Mouse (Mus musculus): ENCODE data around the gene Kcne4. TPM values are rescaled to one million over a fixed set of nuclear protein-coding genes. Genes with fewer than 3 reads are reported as not detected.
"Not testable (repeated sequence)": the region's sequence is repeated elsewhere in the genome, so short reads cannot be mapped to it uniquely, and the experiment has no call there.

Gene Kcne4
- 6.5 and 8.2 TPM in 2 replicates for total RNA-seq (2021)
- long read RNA-seq, experiment 1, partial matches to known transcripts = 4 of 8 reads
- long read RNA-seq, experiment 1, other reads (novel, unspliced or antisense) = 0 of 8 reads
- long read RNA-seq, experiment 2, transcript Kcne4-201 (2 exons, 2,657 nt) = major isoform, 6 of 8 reads
- long read RNA-seq, experiment 2, partial matches to known transcripts = 2 of 8 reads
- long read RNA-seq, experiment 2, other reads (novel, unspliced or antisense) = 0 of 8 reads

DNA sequence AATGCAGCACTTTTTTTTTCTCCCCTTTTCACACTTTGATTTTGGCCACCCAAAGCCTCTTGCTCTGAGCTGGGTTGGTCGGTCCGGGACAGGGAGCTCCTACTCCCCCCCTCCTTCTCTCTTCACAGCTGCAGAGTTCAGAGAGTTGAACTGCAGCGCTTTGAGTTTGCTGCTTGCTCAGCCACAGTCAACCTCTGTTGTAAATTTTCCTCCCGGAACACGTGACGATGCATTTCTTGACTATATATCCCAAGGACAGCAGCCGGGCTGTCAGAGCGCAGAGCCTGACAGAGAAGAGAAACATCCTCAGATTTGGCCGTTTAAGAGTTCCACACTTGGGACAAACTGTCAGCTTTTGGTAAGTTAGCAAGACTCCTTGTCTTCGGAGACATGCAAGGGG is at the start of gene Kcne4:
Gene Kcne4 (plus strand): TSS at position 120 of the 400 bp plus-strand sequence.
- DNase-seq = peak; percentile 40

DNA sequence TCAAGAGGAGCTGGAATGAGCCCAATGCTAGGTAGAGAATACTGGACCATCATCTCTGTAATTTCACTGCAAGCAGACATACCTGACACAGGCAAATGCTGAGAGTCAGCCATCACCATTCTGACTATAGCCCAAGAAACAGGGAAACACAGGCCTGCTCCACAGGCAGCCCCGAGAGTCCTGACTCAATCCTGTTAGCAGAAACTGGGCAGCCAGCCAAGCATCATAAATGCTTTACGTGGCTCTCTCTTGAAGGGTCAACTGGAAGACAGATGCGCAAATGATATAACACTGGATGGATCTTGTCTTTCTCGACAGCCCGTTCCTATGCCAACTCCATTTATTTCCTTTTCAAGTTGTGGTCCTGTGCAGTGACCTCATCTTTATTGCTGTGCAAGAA is 34.7 kb upstream of the Kcne4 start:
- peak; percentile 37 for DNase-seq

DNA sequence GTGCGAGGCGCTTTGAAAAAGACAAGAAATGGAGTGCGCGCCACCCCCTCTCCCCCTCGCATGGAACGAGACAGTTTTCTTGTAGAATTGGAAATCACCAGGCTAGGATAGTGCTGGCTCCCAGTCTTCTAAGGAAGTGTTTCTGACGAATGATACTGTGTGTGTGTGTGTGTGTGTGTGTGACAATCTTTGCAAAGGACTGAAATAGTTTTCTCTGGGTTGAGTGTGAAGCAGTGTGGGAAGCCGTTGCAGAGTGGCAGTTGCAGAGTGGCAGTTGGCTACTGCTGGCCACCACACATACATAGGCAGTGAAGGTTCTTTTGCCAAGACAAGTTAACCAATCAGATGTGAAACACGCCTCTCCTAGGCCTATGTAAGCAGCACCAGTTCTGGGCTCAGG is 31.6 kb upstream of the Kcne4 start:
- DNase-seq = not testable (repeated sequence)

DNA sequence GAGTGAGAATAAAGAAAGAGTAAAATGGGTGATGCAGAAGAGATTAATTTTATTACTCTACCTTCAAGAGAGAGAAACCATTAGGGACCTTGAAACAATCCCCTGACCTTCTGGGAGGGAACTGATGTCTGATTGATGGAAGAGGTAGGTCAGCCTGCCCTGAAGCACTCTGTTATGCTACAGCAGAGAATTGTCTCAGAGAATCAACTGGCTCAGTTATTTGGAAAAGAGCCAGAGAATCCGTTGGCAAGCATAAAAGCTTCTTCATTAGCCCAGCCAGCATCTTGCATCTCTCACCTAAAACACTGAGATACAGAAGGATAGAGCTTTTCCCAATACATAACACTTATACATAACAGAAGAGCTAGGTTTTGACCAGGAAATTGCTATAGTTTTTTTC is 26.8 kb upstream of the Kcne4 start:
- DNase-seq = no peak

DNA sequence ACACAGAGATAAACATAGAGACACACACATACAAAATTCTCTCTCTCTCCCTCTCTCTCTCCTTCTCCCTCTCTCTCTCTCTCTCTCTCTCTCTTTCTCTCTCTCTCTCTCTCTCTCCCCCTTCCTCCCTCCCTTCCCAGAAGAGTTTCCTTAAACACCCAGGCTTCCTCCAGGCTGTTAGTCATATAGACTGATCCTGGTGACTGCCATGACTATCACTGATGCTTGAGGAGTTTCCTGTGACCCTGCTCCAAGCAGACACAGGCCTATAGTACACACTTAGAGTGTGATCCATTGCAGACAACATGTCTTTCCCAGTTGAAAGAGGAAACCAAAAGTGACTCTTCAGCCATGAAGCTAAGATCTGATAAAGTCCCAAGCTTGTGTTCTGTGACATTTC is 9.1 kb upstream of the Kcne4 start:
- no peak for DNase-seq

DNA sequence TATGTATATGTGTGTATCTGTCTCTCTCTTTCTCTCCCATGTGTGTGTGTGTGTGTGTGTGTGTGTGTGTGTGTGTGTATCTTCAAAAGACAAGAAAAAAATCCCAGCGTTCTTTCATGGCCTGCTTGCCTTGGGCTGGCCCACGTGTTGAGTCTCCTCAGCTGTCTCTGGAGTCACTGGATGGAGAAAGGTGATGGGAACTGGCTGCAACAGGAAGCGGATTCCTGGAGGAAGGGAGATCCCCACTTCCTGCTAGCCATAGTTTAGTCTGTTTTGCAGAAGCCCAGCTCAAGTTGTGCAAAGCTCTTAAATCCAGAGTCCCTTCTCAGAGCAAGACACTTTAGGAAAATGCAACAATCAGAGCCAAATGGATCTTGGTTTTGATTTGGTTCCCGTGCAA is 6.7 kb upstream of the Kcne4 start:
- no peak for DNase-seq

DNA sequence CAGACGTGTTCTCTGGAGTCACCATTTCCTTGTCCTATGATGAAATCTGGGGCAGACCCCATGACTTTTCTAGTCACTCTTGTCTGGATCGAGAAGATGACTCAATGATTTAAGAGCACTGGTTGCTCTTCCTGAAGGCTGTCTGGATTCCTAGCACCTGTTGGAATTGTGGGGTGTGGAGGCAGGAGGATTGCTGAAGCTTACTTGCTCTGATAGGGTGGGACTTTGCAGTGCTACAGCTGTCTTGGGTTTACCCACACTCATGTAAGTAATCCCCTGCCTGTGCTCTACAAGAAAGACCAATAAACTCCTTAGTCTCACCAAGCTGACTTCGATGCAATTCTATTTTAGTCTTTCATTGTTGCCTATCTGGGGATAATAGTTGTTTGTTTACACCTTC is 5.7 kb upstream of the Kcne4 start:
- no peak for DNase-seq

DNA sequence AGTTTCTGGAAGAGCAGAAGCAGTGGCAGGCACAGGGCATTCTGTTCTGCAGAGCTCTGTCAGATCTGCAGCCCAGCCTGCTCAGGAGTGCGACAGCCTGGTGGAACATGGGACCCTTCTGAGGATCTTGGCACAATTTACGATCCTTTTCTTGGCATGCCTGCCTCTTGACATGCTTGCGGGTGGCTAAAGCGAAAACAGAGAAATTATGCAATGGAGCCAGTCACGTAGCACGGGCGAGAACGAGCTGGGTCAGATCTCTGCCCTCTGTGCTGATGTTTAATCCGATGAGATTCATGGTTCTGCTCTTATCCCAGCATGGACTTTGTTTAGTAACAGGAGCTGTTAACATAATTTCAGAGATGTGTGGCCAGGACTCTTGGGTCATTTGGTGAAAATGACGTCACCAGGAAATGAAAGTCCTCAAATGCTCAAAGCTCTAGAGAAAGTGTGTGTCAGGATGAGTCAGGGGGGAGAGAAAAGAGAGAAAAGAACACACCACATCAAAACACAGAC is 4.5 kb upstream of the Kcne4 start:
- no peak for DNase-seq

DNA sequence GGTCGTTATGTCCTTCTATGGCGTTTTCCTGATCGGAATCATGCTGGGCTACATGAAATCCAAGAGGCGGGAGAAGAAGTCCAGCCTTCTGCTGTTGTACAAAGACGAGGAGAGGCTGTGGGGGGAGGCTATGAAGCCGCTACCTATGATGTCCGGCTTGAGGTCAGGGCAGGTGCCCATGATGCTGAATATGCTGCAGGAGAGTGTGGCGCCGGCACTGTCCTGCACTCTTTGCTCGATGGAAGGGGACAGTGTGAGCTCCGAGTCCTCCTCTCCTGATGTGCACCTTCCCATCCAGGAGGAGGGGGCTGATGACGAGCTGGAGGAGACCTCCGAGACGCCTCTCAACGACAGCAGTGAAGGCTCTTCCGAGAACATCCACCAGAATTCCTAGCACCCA is 1.2 kb downstream of the Kcne4 start:
- no peak for DNase-seq

DNA sequence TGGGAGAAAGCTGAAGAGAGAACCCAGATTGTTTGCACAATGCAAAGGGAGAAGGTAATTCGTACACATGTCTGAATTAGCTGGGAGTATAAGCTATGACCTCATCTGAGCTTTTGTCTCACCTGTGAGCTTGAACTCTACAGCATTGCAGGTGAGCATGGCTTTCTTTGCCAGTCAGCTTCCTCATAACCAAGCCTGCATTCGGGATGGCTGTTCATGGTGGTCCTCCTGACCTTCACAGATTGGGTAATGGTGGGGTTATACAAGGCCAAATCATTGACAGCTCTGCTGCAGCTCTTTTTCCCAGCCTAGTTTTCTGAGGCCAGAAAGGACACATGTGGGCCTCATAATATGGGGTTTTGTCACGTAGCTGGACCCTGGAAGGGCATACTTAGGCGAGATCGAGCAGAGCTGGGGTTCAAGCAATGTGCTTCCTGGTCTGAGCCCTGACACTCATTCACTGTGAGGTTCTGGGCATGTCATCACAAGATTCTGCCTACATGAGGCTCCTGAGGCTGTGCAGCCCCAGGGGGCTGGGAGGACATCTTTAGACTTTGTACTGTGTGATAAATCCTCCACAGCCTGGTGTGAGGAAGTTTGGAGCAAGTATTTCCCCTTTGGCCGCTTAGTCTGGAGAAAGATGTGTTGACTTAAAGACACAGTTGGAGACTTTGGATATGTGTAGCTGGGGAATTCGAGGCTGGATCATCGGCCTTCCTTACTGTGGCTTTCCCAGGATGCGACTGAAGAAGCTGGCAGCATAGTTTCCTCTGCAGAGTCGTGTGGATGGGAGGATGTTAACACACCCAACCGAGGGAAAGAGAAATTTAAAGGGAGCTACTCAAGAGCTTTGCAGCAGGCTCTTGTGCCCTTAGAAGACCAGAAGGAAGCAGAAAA is 2.3 kb downstream of the Kcne4 start:
- DNase-seq = no peak

DNA sequence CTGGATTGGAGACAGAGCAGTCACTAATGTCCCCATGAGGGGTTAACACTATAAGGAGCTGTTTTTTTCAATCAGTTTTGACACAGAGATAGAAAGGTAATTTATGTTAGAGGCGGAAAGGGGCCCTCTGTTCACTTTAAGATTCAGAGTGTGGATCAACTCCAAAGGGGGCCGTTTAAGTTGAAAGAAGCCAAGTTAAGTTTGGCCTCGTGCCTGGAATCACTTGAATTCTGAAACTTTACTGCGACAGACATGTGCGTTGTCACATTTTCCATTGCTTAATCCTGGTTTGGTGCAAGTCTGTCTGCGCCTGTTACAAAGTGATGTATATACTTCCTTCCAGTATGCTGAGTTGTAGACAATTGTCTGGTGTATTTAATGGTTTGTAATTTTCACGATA is 3.0 kb downstream of the Kcne4 start:
- peak; percentile 68 for DNase-seq

DNA sequence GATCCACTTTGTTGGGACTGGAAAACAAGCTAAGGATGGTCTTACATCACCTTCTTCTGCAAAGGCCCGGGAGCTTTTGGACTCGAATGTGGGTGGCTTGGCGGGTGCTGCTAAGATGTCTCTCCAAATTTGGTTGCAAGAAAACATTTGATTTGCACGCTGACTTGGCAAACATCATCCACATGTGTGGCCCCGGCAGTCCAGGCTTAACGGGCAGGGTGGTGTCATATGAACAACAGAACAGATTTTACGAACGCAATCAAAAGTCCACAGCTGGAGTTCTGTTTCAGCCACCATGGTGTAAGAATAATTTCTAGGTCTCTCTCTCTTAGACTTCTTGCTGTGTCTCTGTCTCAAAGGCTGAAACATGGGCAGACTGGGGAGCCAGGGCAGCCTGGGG is 3.6 kb downstream of the Kcne4 start:
- DNase-seq = no peak

DNA sequence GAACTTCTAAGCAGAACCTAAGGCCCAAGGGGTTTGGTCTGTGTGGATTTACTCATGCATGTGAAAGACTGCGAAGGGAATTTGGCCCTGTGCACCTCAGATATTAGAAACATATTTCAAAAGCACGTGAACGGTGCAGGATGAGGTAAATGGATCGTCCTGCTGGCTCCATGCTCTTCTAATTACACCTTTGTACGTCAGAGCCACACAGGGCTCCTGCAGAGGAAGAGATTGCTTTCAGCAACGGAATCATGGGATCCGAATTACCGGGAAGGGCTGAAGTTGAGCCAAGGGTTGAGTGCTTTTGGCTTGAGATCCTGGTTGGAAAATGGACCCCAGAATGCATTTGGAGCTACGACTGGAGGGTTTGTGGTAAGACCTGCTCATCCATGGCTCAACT is 4.6 kb downstream of the Kcne4 start:
- DNase-seq = no peak

DNA sequence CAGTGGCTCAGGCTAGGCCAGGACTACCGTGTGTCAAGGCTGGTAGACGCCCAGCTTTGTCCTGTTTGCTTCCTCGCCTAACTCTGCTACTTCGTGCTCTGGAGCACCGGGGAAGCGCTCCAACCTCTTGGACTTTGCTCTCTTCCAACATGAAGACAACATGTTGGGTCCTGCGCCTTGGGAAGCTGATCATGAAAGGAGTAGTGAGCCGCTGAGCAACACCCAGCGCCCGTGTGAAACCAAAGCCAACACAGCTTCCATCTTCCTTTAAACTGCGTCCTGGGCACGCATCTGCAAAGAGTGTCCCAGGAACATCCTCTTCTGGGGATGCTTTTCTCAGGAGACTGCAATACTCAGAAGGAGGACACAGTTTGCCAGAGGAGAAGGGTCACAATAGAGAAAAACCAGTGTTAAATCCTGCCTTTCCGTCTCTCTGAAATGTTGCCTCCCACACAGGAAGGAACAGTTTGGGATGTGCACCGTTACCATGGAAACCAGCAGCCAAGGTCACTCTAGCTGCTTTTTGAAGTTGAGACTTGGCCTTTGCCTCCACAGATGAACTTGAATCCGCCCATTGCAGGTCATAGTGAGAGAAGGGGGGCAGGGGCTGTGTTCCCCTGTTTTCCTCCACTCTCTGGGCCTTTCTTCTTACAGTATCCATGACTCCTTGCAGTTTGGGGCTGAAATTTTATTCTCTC is 5.3 kb downstream of the Kcne4 start:
- peak; percentile 81 for DNase-seq

DNA sequence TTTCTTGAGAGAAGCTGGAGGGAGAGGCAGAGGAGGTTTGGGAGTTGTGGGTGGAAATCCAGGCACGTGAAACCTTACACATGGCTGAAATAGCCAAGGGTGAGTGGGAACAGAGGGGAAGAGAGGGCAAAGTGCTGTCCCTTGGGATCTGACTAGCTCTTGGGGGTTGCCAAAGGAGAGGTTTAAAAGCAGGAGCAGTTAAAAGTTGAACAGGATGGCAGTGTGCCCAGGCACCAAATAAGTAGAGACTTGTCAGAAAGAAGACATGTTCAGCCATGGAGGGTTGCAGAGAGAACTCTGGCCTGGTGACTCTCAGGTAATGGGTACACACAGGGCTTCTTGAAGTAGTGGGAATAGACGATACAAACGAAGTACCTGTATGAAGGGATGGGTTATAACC is 8.7 kb downstream of the Kcne4 start:
- peak; percentile 43 for DNase-seq

DNA sequence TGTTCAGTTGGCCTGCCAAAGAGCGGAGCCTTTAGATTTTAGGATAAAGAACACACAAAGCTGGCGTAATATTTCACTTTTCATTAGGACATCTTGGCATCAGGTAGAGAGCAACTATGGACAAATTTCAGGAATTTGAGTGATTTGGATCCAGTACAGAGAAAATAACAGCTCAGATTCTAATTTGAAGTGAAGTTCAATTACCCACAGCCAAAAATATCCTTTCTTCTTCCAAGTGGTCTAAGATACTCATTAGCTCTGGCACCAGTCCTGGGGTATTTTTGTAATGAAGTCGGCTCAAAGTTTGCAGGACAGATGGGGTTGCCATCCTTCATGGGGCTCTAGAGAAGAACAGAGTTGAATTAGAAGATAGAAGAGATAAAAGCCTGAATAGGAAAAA is 21.9 kb downstream of the Kcne4 start:
- DNase-seq = no peak

DNA sequence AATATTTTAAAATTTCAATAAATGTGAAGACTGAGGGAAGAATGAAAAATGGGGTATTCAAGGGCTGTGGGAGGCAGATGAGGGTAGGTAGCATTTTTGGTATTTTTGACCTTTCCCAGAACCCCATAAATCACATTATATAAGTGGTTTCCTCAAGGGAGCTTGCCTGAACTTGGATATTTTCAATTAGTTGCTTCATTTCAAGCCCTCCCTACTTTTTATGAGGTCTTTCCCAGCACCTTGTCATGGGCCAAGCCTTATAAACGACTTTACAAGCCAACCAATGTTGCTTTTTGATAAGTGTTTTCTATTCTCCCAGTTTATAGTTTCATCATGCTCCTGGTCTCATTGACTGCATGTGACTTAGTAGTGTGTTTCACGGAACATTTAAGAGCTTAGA is 24.2 kb downstream of the Kcne4 start:
- DNase-seq = no peak

DNA sequence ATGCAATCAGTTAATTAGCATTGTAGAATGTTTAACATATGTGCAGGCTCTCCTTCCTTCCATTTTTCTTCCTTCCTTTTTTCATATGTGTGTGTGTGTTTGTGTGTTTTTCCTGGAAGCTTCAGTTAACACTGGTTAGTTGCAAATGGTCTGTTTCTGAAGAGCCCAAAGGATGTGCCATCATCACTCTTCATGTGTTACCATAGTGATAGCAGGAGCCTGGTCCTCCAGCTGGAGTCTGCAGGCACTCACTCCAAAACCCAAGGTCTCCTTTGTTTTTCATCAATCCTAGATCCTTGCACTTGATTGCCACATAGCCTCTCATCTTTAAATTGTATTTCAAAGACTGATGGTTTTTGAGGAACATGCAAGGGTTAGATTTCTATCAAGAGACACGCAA is 29.1 kb downstream of the Kcne4 start:
- DNase-seq = no peak

DNA sequence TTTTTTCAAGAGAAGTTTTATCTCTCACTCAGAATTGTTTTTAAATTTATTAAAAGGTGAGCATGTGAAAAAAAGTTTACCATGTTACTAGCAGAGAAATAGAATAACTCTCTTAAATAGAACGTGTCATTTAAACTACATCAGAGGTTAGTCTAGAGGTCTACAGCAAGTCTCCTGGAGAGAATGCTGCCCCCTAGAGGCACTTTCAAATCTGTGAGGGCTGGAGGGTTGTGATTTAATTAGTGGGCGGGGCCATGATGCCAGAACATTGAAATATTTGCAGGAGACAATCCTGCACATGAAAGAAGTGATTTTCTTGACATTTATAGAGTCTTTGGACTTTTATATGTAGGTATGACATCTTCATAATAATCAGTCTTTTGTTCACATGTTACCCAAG is 29.9 kb downstream of the Kcne4 start:
- peak; percentile 81 for DNase-seq

DNA sequence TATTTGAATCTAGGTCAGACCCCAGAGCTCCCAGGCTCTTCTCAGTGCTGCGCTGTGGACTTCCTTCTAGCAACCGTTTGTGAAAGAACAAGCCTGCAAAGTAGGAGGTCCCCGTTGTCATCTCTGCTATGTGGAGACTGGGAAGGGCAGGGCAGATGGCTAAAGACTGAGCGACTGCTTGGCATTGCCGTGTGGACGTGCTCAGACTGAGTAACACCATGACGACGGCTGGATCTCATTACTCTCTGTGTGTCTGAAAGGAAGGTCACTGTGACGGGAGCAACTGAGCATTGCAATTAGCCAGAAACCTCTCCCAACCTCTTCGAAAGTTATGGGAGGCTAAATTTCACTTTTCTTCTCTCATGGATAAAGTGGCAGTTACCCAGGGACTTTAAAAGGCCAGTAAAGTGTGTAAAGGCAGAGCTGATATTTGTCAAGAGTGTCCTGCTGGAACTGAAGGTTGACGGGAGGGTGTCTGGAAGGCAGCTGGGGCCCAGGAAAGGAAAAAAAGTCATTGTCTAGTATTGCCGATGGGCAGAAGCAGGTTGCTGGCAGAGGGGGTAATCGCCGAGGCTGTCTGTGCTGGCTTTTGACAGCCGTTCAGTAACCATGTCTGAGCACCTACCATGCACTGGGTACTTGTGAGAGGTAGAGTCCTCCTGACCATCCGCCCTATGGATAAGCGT is 36.0 kb downstream of the Kcne4 start:
- DNase-seq = peak; percentile 46

DNA sequence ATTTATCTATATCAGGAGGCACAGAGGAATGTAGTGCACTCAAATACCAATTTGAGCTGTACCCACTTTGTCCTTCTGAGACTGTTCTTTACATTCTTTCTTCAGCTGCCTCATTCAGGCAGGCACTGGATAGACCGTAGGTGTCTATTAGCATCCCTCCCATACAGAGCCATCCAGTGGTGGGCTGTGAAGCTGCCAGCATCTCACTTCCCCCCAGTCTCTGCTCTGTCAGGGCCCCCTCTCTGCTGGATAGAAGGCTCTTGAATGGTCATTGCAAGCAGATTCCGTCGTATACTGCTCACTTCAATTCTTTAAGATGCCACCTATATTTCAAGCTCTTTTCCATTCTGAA is 36.5 kb downstream of the Kcne4 start:
- no peak for DNase-seq

DNA sequence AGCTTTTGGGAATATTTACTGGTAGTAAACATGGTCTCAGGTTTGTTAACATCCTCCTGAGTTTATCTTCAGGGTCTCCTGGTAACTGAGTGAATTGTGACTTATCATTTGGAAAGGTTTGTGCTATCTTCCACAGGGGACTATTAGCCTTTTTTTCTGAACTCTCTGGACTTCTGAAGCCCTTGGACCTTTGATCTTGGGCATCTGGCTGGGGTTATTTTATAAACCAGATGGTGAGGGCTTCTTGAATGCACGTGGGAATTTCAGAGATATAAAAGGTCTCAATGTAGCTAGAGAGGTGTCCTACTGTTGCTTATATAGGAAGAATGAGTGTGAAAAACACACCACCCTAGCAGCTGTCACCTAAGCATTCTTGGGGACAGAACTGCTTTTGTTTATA is 37.7 kb downstream of the Kcne4 start:
- no peak for DNase-seq

DNA sequence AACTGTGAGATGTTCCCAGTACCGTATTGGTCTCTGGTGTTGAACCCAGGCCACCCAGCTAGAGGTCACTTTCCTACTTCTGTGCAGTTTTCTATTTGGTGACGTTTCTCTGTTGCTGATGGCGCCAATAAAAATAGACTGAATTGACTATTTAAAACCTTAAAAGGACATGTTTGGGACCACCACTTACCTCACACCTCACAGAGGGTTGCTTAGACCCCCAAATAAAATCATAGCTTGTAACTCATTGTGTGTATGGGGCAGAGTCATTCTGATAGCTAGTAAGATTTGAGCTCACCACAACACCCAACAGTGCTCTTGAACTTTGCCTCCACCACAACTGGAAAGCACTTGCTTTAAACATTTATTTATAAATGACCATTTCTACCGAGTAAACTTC is 43.0 kb downstream of the Kcne4 start:
- no peak for DNase-seq

Data from adrenal gland, postnatal 14 days (tissue).